Mouse (Mus musculus) ES-E14 (cell line): ENCODE data around the gene Gpr22.

Source experiments
- CHD2 ChIP-seq: IDR thresholded peaks from 2 replicates; pipeline ENCODE4 v1.6.1; 2014; ENCODE audit warnings: mild to moderate bottlenecking, low read depth, low read length, inconsistent platforms
- HCFC1 ChIP-seq: IDR thresholded peaks from 2 replicates; pipeline ENCODE4 v1.6.1; 2012; ENCODE audit warnings: low read length, inconsistent platforms, borderline replicate concordance; ENCODE audit not compliant: insufficient read depth
- MAFK ChIP-seq: IDR thresholded peaks from 2 replicates; pipeline ENCODE4 v1.6.1; 2014; ENCODE audit warnings: mild to moderate bottlenecking, low read depth, low read length, inconsistent platforms; ENCODE audit not compliant: insufficient read depth
- ZC3H11A ChIP-seq: IDR thresholded peaks from 2 replicates; pipeline ENCODE4 v1.6.1; 2012; ENCODE audit warnings: low read depth, mild to moderate bottlenecking, inconsistent platforms, low read length, borderline replicate concordance
- ZNF384 ChIP-seq: IDR thresholded peaks from 2 replicates; pipeline ENCODE4 v1.6.1; 2012; ENCODE audit warnings: low read depth, low read length, inconsistent platforms

DNA sequence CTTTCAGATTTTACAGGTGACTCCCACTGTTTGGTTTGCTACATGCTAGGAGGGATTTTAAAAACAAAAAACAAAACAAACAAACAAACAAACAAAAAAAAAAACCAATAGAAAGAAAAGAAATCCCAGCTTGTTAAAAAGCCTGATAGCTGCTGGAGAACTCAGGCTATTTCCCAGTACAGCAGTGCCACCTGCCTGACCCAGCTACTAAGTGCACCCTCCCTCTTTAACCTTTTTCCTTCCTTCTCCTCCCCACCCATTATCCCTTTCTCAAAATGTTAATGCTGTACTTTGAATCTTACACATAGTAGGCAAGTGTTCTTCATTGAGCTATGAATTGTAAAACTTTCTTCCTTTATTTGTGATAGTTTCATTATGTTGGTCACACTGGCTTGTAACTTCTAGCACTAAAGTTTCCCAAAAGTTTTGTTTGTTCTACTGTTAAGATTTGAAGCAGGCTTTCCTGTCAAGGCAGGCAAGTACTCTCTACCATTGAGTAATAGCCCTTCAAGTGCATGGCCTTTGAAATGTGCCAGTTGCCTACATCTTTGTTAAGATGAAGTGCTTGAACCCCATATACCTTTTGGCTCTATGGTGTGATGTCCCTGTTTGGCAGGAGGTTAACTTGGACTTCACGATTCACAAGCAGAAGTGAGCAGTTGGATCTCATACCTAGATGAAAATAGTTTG, 6.0 kb upstream of the Gpr22 start:
- TF ChIP-seq ZC3H11A (no peak), CHD2 (no peak), MAFK (no peak), ZNF384 (no peak), HCFC1 (no peak)
